Mouse (Mus musculus): Measurements from ENCODE around the gene Notch1.

Gene Notch1

GRCm38 (mm10) chr2:26500027-26500598 lies 16.4 kb downstream of the Notch1 start:
- DNase-seq (ENCODE audit: low spot score), result peak; percentile 86

GRCm38 (mm10) chr2:26498694-26499093 lies 17.8 kb downstream of the Notch1 start:
- no peak for DNase-seq (ENCODE audit: low spot score)

- no peak for DNase-seq (ENCODE audit: low spot score)
Measured at GRCm38 (mm10) chr2:26497861-26498533, 18.5 kb downstream of the Notch1 start.

GRCm38 (mm10) chr2:26496451-26496850 lies 20.0 kb downstream of the Notch1 start:
- no peak for DNase-seq (ENCODE audit: low spot score)

- no peak for DNase-seq (ENCODE audit: low spot score)
Measured at GRCm38 (mm10) chr2:26495701-26496100, 20.8 kb downstream of the Notch1 start.

GRCm38 (mm10) chr2:26494991-26495390 lies 21.5 kb downstream of the Notch1 start:
- no peak for DNase-seq (ENCODE audit: low spot score)

- peak; percentile 66 for DNase-seq (ENCODE audit: low spot score)
Measured at GRCm38 (mm10) chr2:26494396-26494795, 22.1 kb downstream of the Notch1 start.

- DNase-seq (ENCODE audit: low spot score), result no peak
Measured at GRCm38 (mm10) chr2:26493021-26493781, 23.3 kb downstream of the Notch1 start.

GRCm38 (mm10) chr2:26490760-26491301 lies 25.6 kb downstream of the Notch1 start:
- DNase-seq (ENCODE audit: low spot score), result no peak

- DNase-seq (ENCODE audit: low spot score), result no peak
Measured at GRCm38 (mm10) chr2:26488535-26489135, 27.8 kb downstream of the Notch1 start.

GRCm38 (mm10) chr2:26487322-26488021 lies 29.0 kb downstream of the Notch1 start:
- peak; percentile 48 for DNase-seq (ENCODE audit: low spot score)

- peak; percentile 74 for DNase-seq (ENCODE audit: low spot score)
Measured at GRCm38 (mm10) chr2:26486835-26487321, 29.6 kb downstream of the Notch1 start.

GRCm38 (mm10) chr2:26486264-26486810 lies 30.1 kb downstream of the Notch1 start:
- no peak for DNase-seq (ENCODE audit: low spot score)

- DNase-seq (ENCODE audit: low spot score), result no peak
Measured at GRCm38 (mm10) chr2:26485710-26486109, 30.8 kb downstream of the Notch1 start.

GRCm38 (mm10) chr2:26485278-26485677 lies 31.2 kb downstream of the Notch1 start:
- DNase-seq (ENCODE audit: low spot score), result no peak

- no peak for DNase-seq (ENCODE audit: low spot score)
Measured at GRCm38 (mm10) chr2:26484169-26484568, 32.3 kb downstream of the Notch1 start.

GRCm38 (mm10) chr2:26483230-26483869 lies 33.1 kb downstream of the Notch1 start:
- no peak for DNase-seq (ENCODE audit: low spot score)

GRCm38 (mm10) chr2:26482824-26483223 lies 33.6 kb downstream of the Notch1 start:
- no peak for DNase-seq (ENCODE audit: low spot score)

- no peak for DNase-seq (ENCODE audit: low spot score)
Measured at GRCm38 (mm10) chr2:26481724-26482495, 34.6 kb downstream of the Notch1 start.

GRCm38 (mm10) chr2:26480911-26481310 lies 35.6 kb downstream of the Notch1 start:
- DNase-seq (ENCODE audit: low spot score), result no peak
